Mouse (Mus musculus) gastrocnemius, adult 8-10 months (tissue): Measurements from ENCODE around the gene Susd3. TPM values are rescaled to one million over a fixed set of nuclear protein-coding genes. Genes with fewer than 3 reads are reported as not detected.
A peak's percentile ranks its signal among the peaks of the same experiment; 100 is the strongest.

Source experiments
- DNase-seq, 2 experiments: peaks; one replicate each; pipeline ENCODE4 v3.0.0; 2022; ENCODE audit warnings: low spot score in 2 of 2
- total RNA-seq, 4 experiments: library from RNA; stranded (reverse); gene quantifications; 2 replicates each; pipeline ENCODE4 v1.2.4; 2022

Gene Susd3
- total RNA-seq: under 1 TPM in 1 of 4 experiments, not detected in 3; 0.94 TPM

- no peak for DNase-seq
These were observed at the start of gene Susd3 for GRCm38 (mm10) chr13:49248467-49248862. Gene Susd3 (minus strand): TSS chr13:49248706.

- no peak for DNase-seq
These were observed 47.8 kb upstream of the Susd3 start for GRCm38 (mm10) chr13:49296270-49296669.

DNA sequence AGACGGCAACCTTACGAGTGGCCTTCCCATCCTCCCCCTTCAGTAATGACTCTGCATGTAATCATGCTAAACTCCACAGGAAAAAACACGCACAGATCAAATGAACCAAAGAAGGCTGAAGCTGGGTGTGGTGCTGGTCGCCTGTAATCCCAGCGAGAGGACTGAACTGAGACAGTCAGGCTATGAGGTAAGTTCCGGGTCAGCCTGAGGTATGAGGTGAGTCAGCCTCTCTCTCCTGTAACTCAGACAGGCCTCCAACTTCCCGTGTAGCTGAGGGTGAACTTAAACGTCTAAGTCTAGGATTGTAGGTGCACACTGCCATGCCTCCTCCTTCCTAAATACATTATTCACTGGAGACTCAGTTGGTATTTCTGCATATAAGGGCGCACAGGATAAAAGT, 45.6 kb upstream of the Susd3 start:
- no peak for DNase-seq

DNA sequence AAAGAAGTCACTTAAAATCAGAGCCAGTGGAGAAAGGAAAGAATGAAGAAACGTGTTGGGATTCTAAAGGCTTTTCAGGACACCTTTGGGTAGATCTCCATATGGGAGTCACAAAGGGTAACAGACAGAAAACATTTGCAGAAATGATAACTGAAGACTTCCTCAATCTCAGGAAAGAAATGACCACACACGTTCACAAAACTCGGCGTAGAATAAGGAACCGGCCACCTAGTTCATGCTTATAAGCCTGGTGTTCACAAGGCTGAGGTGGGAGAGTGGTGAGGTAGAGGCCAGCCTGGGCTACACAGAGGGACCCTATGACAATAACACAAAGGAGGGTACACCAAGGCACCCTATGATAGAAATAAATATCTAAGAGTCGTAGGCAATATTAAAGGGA, 43.4 kb upstream of the Susd3 start:
- DNase-seq: no peak

GRCm38 (mm10) chr13:49291398-49291797, 42.9 kb upstream of the Susd3 start:
- DNase-seq: no peak

DNA sequence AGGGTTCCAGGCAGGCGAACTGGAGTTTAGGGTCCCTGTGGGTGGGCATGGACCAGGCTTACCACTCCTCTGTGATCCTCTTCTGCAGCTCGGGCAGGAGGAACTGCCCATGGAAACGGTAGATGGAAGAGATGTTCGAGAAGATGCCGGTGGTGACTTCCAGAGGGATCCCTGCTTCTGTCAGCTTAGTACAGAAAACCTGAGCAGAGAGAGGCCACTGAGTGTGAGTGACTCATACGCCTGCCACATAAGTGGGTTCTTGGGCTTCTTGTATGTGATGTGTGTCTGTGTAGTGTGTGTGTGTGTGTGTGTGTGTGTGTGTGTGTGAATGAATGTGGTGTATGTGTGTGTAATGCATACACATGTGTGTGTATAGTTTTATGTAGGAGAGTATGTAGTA, 38.7 kb upstream of the Susd3 start:
- no peak for DNase-seq

- DNase-seq: no peak
These were observed 38.2 kb upstream of the Susd3 start for GRCm38 (mm10) chr13:49286750-49287149.

DNA sequence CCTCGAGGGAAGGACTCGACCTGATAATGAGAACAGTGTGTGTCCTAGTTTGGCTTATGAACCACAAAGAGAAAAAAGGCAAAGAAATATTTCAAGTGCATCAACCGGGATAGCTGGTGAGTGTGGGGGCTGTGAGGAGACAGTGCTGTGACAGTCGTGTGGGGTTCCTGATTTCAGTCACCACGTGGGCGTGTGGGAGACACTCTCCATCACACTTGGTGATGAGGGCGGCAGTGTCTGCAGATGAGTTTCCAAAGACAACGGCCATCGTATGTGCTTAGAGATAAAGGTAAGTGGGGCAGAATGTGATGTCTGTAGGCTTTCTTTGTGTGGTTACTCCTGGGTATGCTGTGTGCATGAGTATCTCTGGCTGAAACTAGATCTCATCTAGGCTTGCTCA, 35.2 kb upstream of the Susd3 start:
- no peak for DNase-seq

- DNase-seq: peak; percentile 34 to 54
These were observed 33.7 kb upstream of the Susd3 start for GRCm38 (mm10) chr13:49282168-49282567.

GRCm38 (mm10) chr13:49271831-49272765, 23.6 kb upstream of the Susd3 start:
- DNase-seq: no peak

- DNase-seq: no peak
These were observed 22.0 kb upstream of the Susd3 start for GRCm38 (mm10) chr13:49270500-49270899.

- DNase-seq: no peak
These were observed 19.1 kb upstream of the Susd3 start for GRCm38 (mm10) chr13:49267645-49268044.

DNA sequence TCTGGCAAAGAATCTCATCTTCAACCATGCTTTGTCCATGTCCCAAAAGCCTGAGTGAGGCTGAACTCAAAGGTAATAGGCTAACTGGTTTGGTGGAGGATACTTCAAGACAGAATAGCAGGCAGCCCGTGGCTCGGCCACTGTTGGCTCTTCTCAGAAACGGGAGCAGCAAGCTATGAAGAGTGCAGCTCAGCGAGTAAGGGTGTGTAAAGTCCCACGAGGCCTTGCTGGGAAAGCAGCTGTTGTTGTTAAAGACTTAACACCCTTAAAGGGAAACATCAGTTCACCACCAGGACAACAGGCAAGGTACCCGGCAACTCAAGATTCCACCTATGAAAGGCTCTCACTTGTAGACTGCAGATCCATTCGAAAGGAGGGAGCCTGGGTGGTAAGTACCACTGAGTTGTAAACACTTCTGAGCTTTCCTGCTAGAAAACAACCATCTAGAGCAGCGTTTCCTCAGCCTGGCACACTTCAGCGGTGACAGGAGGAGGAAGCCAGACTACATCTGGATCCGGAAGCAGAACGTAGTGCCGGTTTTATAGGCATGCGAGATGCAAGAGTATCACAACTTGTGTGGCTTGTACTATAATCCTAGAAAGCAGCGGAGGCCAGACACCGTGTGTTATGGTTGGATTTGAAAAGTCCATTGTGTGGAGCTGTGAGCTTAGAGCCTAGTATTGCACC, 11.7 kb upstream of the Susd3 start:
- DNase-seq: no peak

DNA sequence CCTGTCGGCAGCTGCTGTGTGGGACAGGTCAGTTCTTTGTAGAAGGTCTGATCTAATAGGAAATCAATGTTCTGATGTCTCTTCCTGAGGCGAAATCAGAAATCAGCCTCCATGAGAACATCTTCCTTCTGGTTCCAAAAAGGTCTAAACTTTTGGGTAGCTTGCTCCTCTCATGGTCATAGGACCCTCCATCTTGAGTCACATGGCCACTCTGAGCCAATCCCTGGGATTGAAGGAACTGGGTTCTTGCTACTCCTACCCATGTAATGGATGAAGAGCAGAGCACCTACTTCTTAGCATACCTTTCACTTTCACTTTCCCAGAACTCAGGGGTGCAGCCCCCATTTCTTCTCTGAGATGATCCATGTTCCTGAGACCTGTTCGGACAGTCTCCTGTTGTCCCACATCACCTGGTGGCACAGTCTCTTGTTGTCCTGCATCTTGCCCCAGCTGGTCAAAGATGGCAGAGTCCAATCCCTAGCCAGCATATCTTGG, 9.4 kb upstream of the Susd3 start:
- DNase-seq: no peak

DNA sequence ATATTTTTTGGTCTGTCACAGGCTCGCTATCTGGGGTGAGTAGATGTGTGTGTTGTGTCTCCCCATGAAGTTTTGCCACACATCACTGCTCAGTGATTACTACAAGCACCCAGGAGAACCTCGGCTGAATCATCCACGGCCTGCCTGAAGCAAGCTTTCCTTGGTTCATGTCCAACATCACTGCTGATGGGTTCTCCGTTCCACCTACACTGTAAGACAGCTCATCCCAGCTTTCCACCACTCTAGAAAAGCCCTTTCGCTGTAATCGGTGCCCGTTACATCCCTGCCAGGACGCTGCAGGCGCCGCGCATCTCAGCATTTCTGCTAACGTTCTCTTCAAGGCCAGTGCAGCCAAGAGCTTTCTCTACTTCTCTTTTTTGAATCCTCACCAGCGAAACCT, 4.2 kb upstream of the Susd3 start:
- DNase-seq: no peak

DNA sequence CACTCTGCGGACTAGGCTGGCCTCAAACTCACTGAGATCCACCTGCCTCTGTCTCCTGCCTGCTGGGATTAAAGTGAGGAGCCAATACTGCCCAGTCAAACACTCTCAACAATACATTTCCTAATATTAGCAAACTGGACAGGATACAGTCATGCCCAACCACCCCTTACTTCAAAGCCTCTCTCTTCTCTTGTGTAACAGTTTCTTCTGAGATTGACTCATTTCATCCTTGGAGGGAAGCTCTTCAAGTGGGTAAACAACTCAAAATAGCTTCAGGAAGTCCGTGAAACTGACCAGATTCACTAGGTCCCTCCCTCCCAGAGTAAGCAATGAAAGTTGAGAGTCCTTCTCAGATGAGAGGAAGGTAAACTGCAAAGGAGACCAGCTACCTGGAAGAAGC, 3.6 kb upstream of the Susd3 start:
- DNase-seq: no peak

DNA sequence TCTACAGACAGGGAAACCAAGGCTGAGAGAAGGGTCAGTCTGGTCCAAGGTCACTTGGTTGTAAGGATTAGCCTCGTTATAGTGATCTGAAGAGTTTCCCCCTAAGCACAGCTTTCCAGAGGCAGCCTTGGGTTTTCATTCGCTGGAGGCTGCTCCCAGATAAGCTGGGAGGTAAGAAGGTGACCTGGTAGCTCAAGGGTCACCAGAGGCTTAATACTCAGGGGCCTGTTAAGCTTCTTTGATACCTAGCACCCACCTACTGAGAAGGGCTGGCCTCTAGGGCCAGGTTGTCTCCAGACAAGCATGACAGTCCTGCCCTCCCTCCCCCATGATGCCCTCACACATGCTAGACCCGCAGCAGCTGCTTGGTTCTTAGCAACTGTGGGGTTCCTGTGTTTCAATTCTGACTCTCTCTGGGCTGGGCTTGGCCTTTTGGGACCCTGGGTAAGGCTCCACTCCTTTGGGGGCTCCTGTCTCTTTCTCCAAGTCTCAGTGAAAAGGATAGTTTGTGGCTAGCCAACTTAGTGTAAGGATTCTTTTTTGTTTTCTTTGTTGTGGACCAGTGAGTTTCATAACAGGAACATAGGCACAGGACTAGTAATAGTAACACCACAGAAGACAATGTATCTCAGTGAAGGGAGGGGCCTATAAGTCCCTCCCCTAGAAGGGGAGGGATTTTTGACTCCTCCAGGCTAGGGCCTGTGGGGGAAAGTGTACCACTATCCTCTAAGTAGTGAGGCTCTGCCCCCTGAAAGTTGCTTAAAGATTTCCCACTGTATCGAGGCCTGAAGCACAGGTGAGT, 2.4 kb upstream of the Susd3 start:
- no peak for DNase-seq

DNA sequence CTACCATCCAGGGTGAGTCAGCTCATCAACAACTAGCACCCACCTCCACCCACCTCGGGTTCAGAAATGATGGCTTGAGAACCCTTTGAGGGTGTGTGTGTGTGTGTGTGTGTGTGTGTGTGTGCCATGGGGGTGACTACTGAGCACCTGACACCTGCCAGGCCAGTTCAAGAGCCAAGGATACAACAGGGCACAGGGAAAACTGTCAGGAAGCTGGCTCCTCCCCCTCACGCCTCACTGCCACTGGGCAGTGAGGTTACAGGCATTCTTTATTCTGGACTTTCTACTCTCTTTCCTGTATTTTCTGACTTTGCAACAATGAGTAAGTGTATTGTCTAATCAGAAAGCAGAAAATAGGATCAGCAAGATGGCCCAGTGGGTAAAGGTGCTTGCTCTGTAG, 1.1 kb upstream of the Susd3 start:
- DNase-seq: no peak

GRCm38 (mm10) chr13:49248923-49249322, 417 bp upstream of the Susd3 start:
- DNase-seq: no peak

DNA sequence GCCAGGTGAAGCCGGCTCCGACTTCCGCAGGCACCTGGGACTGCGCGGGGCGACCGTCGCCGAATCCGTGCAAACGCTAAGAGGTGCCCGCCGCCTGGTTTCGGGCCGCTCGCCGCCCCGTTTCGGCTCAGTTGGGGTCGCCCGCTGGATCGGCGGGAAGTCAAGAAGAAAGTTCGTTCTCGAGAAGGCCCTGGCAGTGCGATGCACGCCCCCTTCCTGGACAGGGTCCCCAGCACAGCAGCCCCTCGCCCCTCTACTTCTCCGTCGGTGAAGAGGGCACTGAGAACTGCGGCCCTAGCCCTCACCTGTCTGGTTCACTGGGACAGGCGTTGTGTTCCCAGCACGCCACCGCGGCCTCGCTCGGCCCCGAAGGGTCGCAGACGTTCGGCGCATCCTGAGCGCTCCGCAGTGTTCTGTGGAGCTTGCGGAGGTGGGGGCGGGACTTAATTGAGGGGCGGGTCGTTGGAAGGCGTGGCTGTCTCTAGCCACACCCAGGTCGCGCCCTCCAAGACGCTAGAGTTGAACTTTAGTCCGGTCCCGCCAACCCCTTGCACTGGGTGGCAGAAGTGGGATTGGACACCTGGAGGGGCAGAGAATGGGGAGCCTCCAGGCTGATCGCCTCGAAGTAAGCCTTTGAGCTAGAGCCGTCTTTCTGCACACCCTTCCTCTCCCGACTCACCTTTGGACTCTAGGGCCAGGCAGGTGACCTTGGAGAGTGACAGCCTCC, 603 bp downstream of the Susd3 start:
- no peak for DNase-seq

- DNase-seq: no peak
These were observed 1.2 kb downstream of the Susd3 start for GRCm38 (mm10) chr13:49247232-49247739.
